Mouse (Mus musculus): ENCODE data around the gene Pon3.

Gene Pon3

GRCm38 (mm10) chr6:5255722-5256451 is at the start of gene Pon3:
Gene Pon3, minus strand, starts transcription at chr6:5256286.
- DNase-seq (ENCODE audit: inconsistent ontology term): peak; percentile 57

- DNase-seq (ENCODE audit: inconsistent ontology term): no peak
Measured at GRCm38 (mm10) chr6:5304956-5305355, 48.9 kb upstream of the Pon3 start.

- DNase-seq (ENCODE audit: inconsistent ontology term): no peak
Measured at GRCm38 (mm10) chr6:5300629-5301028, 44.5 kb upstream of the Pon3 start.

- DNase-seq (ENCODE audit: inconsistent ontology term): no peak
Measured at GRCm38 (mm10) chr6:5299561-5299960, 43.5 kb upstream of the Pon3 start.

- peak; percentile 94 for DNase-seq (ENCODE audit: inconsistent ontology term)
Measured at GRCm38 (mm10) chr6:5298092-5298554, 42.0 kb upstream of the Pon3 start, which contains the start of gene Pon2. Gene Pon2, minus strand, starts transcription at chr6:5298455.

GRCm38 (mm10) chr6:5297321-5298091 is 41.4 kb upstream of the Pon3 start:
- DNase-seq (ENCODE audit: inconsistent ontology term): peak; percentile 88

GRCm38 (mm10) chr6:5296067-5296466 is 40.0 kb upstream of the Pon3 start:
- no peak for DNase-seq (ENCODE audit: inconsistent ontology term)

GRCm38 (mm10) chr6:5294659-5295449 is 38.8 kb upstream of the Pon3 start:
- no peak for DNase-seq (ENCODE audit: inconsistent ontology term)

GRCm38 (mm10) chr6:5292841-5293240 is 36.8 kb upstream of the Pon3 start:
- no peak for DNase-seq (ENCODE audit: inconsistent ontology term)

- peak; percentile 19 for DNase-seq (ENCODE audit: inconsistent ontology term)
Measured at GRCm38 (mm10) chr6:5291450-5291849, 35.4 kb upstream of the Pon3 start.

GRCm38 (mm10) chr6:5287919-5288318 is 31.8 kb upstream of the Pon3 start:
- no peak for DNase-seq (ENCODE audit: inconsistent ontology term)

GRCm38 (mm10) chr6:5287392-5287791 is 31.3 kb upstream of the Pon3 start:
- no peak for DNase-seq (ENCODE audit: inconsistent ontology term)

GRCm38 (mm10) chr6:5282418-5282817 is 26.3 kb upstream of the Pon3 start:
- DNase-seq (ENCODE audit: inconsistent ontology term): peak; percentile 17

GRCm38 (mm10) chr6:5280576-5281305 is 24.7 kb upstream of the Pon3 start:
- DNase-seq (ENCODE audit: inconsistent ontology term): no peak

- DNase-seq (ENCODE audit: inconsistent ontology term): no peak
Measured at GRCm38 (mm10) chr6:5277972-5278371, 21.9 kb upstream of the Pon3 start.

- DNase-seq (ENCODE audit: inconsistent ontology term): no peak
Measured at GRCm38 (mm10) chr6:5269641-5270040, 13.6 kb upstream of the Pon3 start.

GRCm38 (mm10) chr6:5264793-5265192 is 8.7 kb upstream of the Pon3 start:
- no peak for DNase-seq (ENCODE audit: inconsistent ontology term)

GRCm38 (mm10) chr6:5263250-5263999 is 7.3 kb upstream of the Pon3 start:
- no peak for DNase-seq (ENCODE audit: inconsistent ontology term)

- no peak for DNase-seq (ENCODE audit: inconsistent ontology term)
Measured at GRCm38 (mm10) chr6:5262322-5263249, 6.5 kb upstream of the Pon3 start.

- DNase-seq (ENCODE audit: inconsistent ontology term): no peak
Measured at GRCm38 (mm10) chr6:5255291-5255690, 795 bp downstream of the Pon3 start.

All from Muller cell, postnatal 12 days (primary cell).